Mouse (Mus musculus) embryonic facial prominence, embryonic 10.5 days (tissue): ENCODE measurements around the gene Hist1h1b. TPM values are rescaled to one million over a fixed set of nuclear protein-coding genes. Genes with fewer than 3 reads are reported as not detected.
A peak's percentile ranks its signal among the peaks of the same experiment; 100 is the strongest.
"Not testable (repeated sequence)": the region's sequence is repeated elsewhere in the genome, so short reads cannot be mapped to it uniquely, and the experiment has no call there.

ENCODE experiments used
- DNase-seq: peaks from one replicate; pipeline ENCODE4 v3.0.0-alpha.2; 2017; ENCODE audit warnings: low spot score
- H3K27ac ChIP-seq: fragments of 300-500 bp; sonication (generic); replicated peaks from 2 replicates; pipeline ENCODE4 v1.5.1; 2016; ENCODE audit warnings: mild to moderate bottlenecking
- H3K27me3 ChIP-seq: fragments of 300-500 bp; sonication (generic); replicated peaks from 2 replicates; pipeline ENCODE4 v1.6.1; 2016; ENCODE audit warnings: low read depth, mild to moderate bottlenecking; ENCODE audit not compliant: poor library complexity, severe bottlenecking
- H3K36me3 ChIP-seq: fragments of 300-500 bp; sonication (generic); replicated peaks from 2 replicates; pipeline ENCODE4 v1.6.1; 2016; ENCODE audit warnings: mild to moderate bottlenecking, moderate library complexity
- H3K4me1 ChIP-seq: fragments of 300-500 bp; sonication (generic); 2 replicates; pipeline ENCODE4 v1.6.1; 2016
- H3K4me3 ChIP-seq: fragments of 300-500 bp; sonication (generic); 2 replicates; pipeline ENCODE4 v1.5.1; 2016; ENCODE audit warnings: mild to moderate bottlenecking, moderate library complexity
- H3K9me3 ChIP-seq: fragments of 300-500 bp; sonication (generic); 2 replicates; pipeline ENCODE4 v1.6.1; 2016; ENCODE audit warnings: mild to moderate bottlenecking
- WGBS: fragments of 180-500 bp; shearing (Covaris S2); methylation state at CpG from one replicate; pipeline ENCODE4 v1.1.7; 2016; 5-methylcytosine and 5-hydroxymethylcytosine counted together
- polyA plus RNA-seq: library from polyadenylated mRNA; unstranded; fragments of >200 nt; fragmentation: Nextera tagmentation; extraction: Ambion mirVana; gene quantifications from 2 replicates; pipeline ENCODE4 v1.2.1, GENCODE M21; 2016

The Hist1h1b gene
- polyA plus RNA-seq, 1 experiment from 2014 or later: 34.8 TPM

- H3K4me3 ChIP-seq: peak overlapping the region; percentile 61
- 78% methylated on average over 1 of the region's 1 CpGs for WGBS
Observed at GRCm38 (mm10) chr13:21755707-21756106, 24.7 kb downstream of the Hist1h1b start.

GRCm38 (mm10) chr13:21754294-21755001 lies 26.0 kb downstream of the Hist1h1b start:
- H3K27me3 ChIP-seq, H3K36me3 ChIP-seq, H3K9me3 ChIP-seq: not testable (repeated sequence)
- peak; percentile 38 for DNase-seq
- Histone ChIP-seq H3K27ac (peak overlapping the region; percentile 86), H3K4me1 (peaks cover 31% of the 10 kb centered on the region), H3K4me3 (peak overlapping the region; percentile 61)
- WGBS: under 1% methylated on average over 25 of the region's 26 CpGs

More at GRCm38 (mm10) chr13:21755707-21756106, 24.7 kb downstream of the Hist1h1b start:
- Histone ChIP-seq H3K27me3 (no peaks in the 10 kb centered on the region), H3K36me3 (no peaks in the 10 kb centered on the region), H3K9me3 (no peaks in the 10 kb centered on the region), H3K27ac (peak overlapping the region; percentile 86; the same call in 1 of the 2 replicates), H3K4me1 (peaks cover 30% of the 10 kb centered on the region)
- DNase-seq: no peak

- not testable (repeated sequence) for H3K9me3 ChIP-seq, H3K27me3 ChIP-seq, H3K36me3 ChIP-seq
- under 1% methylated on average over 50 of the region's 50 CpGs for WGBS
- H3K4me1 ChIP-seq: peaks cover 38% of the 10 kb centered on the region
- peak within 1 kb of the TSS; percentile 94 for H3K27ac ChIP-seq
- peak within 1 kb of the TSS; percentile 61 for H3K4me3 ChIP-seq
- DNase-seq: peak; percentile 81
Observed at GRCm38 (mm10) chr13:21753524-21754285, 26.7 kb downstream of the Hist1h1b start, which contains the start of the genes Hist1h2ak and Hist1h2bn. TSS of gene Hist1h2ak (minus strand) at chr13:21753827. TSS of gene Hist1h2bn (plus strand) at chr13:21754123.

- Histone ChIP-seq H3K9me3 (no peaks in the 10 kb centered on the region), H3K4me1 (peaks cover 41% of the 10 kb centered on the region), H3K27ac (peak overlapping the region; percentile 94), H3K27me3 (no peaks in the 10 kb centered on the region), H3K4me3 (peak overlapping the region; percentile 59), H3K36me3 (no peaks in the 10 kb centered on the region)
- 3% methylated on average over 10 of the region's 10 CpGs for WGBS
- no peak for DNase-seq
Observed at GRCm38 (mm10) chr13:21753051-21753523, 27.3 kb downstream of the Hist1h1b start.

GRCm38 (mm10) chr13:21752356-21752755 lies 28.1 kb downstream of the Hist1h1b start:
- Histone ChIP-seq H3K27me3 (no peaks in the 10 kb centered on the region), H3K36me3 (no peaks in the 10 kb centered on the region), H3K4me1 (peaks cover 45% of the 10 kb centered on the region), H3K9me3 (no peaks in the 10 kb centered on the region), H3K27ac (peak overlapping the region; percentile 94), H3K4me3 (peak overlapping the region; percentile 59)
- WGBS: 53% methylated on average over 3 of the region's 3 CpGs
- DNase-seq: peak; percentile 35

GRCm38 (mm10) chr13:21751827-21752226 lies 28.6 kb downstream of the Hist1h1b start:
- Histone ChIP-seq H3K4me3 (peak overlapping the region; percentile 59), H3K36me3 (no peaks in the 10 kb centered on the region), H3K4me1 (peaks cover 46% of the 10 kb centered on the region), H3K27ac (peak overlapping the region; percentile 94), H3K27me3 (no peaks in the 10 kb centered on the region), H3K9me3 (no peaks in the 10 kb centered on the region)
- 76% methylated on average over 3 of the region's 3 CpGs for WGBS
- DNase-seq: no peak

- Histone ChIP-seq H3K4me3 (peak overlapping the region; percentile 65), H3K36me3 (no peaks in the 10 kb centered on the region), H3K27ac (peak overlapping the region; percentile 94), H3K9me3 (no peaks in the 10 kb centered on the region), H3K27me3 (no peaks in the 10 kb centered on the region), H3K4me1 (peaks cover 46% of the 10 kb centered on the region)
- DNase-seq: no peak
Observed at GRCm38 (mm10) chr13:21751417-21751816, 29.0 kb downstream of the Hist1h1b start.

- Histone ChIP-seq H3K4me3 (peak within 1 kb of the TSS; percentile 65), H3K4me1 (peaks cover 41% of the 10 kb centered on the region), H3K27ac (peak within 1 kb of the TSS; percentile 94)
- H3K27me3 ChIP-seq, H3K9me3 ChIP-seq, H3K36me3 ChIP-seq: not testable (repeated sequence)
- DNase-seq: peak; percentile 94
- WGBS: under 1% methylated on average over 48 of the region's 56 CpGs
Observed at GRCm38 (mm10) chr13:21750159-21751017, 30.0 kb downstream of the Hist1h1b start, which contains the start of gene Hist1h4k. TSS of gene Hist1h4k (minus strand) at chr13:21750505.

- 7% methylated on average over 5 of the region's 5 CpGs for WGBS
- DNase-seq: peak; percentile 63
- H3K27me3 ChIP-seq: no peaks in the 10 kb centered on the region
- H3K4me3 ChIP-seq: peak overlapping the region; percentile 65
- peak overlapping the region; percentile 94 for H3K27ac ChIP-seq
- peaks cover 38% of the 10 kb centered on the region for H3K4me1 ChIP-seq
- H3K9me3 ChIP-seq: no peaks in the 10 kb centered on the region
- no peaks in the 10 kb centered on the region for H3K36me3 ChIP-seq
Observed at GRCm38 (mm10) chr13:21749387-21750158, 30.9 kb downstream of the Hist1h1b start.

GRCm38 (mm10) chr13:21745006-21745405 lies 35.4 kb downstream of the Hist1h1b start:
- peaks cover 16% of the 10 kb centered on the region; the same call in 1 of the 2 replicates for H3K4me1 ChIP-seq
- H3K4me3 ChIP-seq: no peak overlapping the region
- DNase-seq: no peak
- H3K9me3 ChIP-seq: no peaks in the 10 kb centered on the region
- no peaks in the 10 kb centered on the region for H3K36me3 ChIP-seq
- no peaks in the 10 kb centered on the region for H3K27me3 ChIP-seq
- no peak overlapping the region for H3K27ac ChIP-seq
- 92% methylated on average over 1 of the region's 1 CpGs for WGBS

- H3K27me3 ChIP-seq, H3K9me3 ChIP-seq, H3K36me3 ChIP-seq: not testable (repeated sequence)
- peaks cover 19% of the 10 kb centered on the region for H3K4me1 ChIP-seq
- peak; percentile 95 for DNase-seq
- peak within 1 kb of the TSS; percentile 63 for H3K4me3 ChIP-seq
- peak within 1 kb of the TSS; percentile 99 for H3K27ac ChIP-seq
- under 1% methylated on average over 49 of the region's 56 CpGs for WGBS
Observed at GRCm38 (mm10) chr13:21734906-21735767, 45.3 kb downstream of the Hist1h1b start, which contains the start of gene Hist1h4j. TSS of gene Hist1h4j (plus strand) at chr13:21735064.
